Mouse (Mus musculus): ENCODE measurements around the gene Aff4. TPM values are rescaled to one million over a fixed set of nuclear protein-coding genes. Genes with fewer than 3 reads are reported as not detected.
"Not testable (repeated sequence)": the region's sequence is repeated elsewhere in the genome, so short reads cannot be mapped to it uniquely, and the experiment has no call there.

Aff4 gene
- polyA plus RNA-seq, 1 experiment from 2014 or later: 80.4 TPM

DNA sequence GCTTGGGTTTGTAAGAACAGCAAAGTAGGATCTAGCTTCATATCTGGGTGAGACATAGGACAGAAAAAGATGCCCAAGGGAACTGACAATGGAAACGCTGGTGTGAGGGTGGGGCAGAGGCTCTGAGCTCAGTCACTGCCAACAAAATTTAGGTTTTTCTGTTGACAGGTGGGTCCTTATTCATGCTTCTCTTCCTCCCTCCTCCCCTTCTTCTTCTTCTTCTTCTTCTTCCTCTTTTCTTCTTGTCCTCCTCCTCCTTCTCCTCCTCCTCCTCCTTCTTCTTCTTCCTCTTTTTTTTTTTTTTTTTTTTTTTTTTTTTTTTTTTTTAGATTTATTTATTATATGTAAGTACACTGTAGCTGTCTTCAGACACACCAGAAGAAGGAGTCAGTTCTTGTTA lies 37.8 kb upstream of the Aff4 start:
- H3K27ac ChIP-seq (ENCODE audit: low read depth, low read length); H3K4me1 ChIP-seq (ENCODE audit: control insufficient read depth, insufficient read depth, low read length); H3K9me3 ChIP-seq (ENCODE audit: control insufficient read depth, low read length); H3K9ac ChIP-seq (ENCODE audit: low read depth, low read length); H3K4me2 ChIP-seq (replicated peaks; ENCODE audit: low read depth, low read length); H3K27me3 ChIP-seq (ENCODE audit: control insufficient read depth, insufficient read depth, low read length); ATAC-seq (ENCODE audit: low FRiP score, low TSS enrichment); H3K36me3 ChIP-seq (ENCODE audit: control insufficient read depth, insufficient read depth, low read length); H3K4me3 ChIP-seq (ENCODE audit: low read length): not testable (repeated sequence)
- WGBS: 77% methylated on average over 1 of the region's 1 CpGs

- no peaks in the 10 kb centered on the region for H3K4me1 ChIP-seq (ENCODE audit: control insufficient read depth, insufficient read depth, low read length)
- H3K4me3 ChIP-seq (ENCODE audit: low read length): no peak overlapping the region
- H3K27me3 ChIP-seq (ENCODE audit: control insufficient read depth, insufficient read depth, low read length): no peaks in the 10 kb centered on the region
- no peak overlapping the region for H3K27ac ChIP-seq (ENCODE audit: low read depth, low read length)
- no peak overlapping the region for H3K4me2 ChIP-seq (replicated peaks; ENCODE audit: low read depth, low read length)
- no peaks in the 10 kb centered on the region for H3K36me3 ChIP-seq (ENCODE audit: control insufficient read depth, insufficient read depth, low read length)
- no peaks in the 10 kb centered on the region for H3K9me3 ChIP-seq (ENCODE audit: control insufficient read depth, low read length)
- no peak overlapping the region for H3K9ac ChIP-seq (ENCODE audit: low read depth, low read length)
- ATAC-seq (ENCODE audit: low FRiP score, low TSS enrichment): 0 out of 2 replicates have a peak, but pooled peaks have one; percentile 16
- WGBS: 21% methylated on average over 1 of the region's 1 CpGs
These were observed 35.9 kb upstream of the Aff4 start for GRCm38 (mm10) chr11:53314770-53315173.

DNA sequence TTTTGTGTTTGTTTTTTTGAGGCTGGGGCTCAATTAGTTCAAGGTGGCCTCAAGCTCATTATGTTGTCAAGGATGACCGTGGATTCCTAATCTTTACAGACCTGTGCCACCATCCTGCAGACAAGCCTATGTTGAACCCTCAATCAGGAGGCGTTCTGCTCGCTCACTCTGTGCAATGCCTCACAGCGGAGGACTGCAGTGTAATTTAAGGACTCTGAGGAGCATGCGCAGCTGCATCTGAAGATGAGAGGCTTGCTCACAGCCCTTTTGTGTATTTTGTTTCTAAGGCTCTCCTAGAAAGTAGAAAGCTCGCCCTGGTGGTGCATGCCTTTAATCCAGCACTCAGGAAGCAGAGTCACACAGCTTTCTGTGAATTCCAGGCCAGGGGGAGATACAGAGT lies 33.6 kb upstream of the Aff4 start:
- WGBS: 45% methylated on average over 6 of the region's 6 CpGs
- Histone ChIP-seq H3K36me3 (ENCODE audit: control insufficient read depth, insufficient read depth, low read length) (no peaks in the 10 kb centered on the region), H3K4me1 (ENCODE audit: control insufficient read depth, insufficient read depth, low read length) (no peaks in the 10 kb centered on the region), H3K27ac (ENCODE audit: low read depth, low read length) (no peak overlapping the region), H3K9me3 (ENCODE audit: control insufficient read depth, low read length) (no peaks in the 10 kb centered on the region), H3K4me2 (replicated peaks; ENCODE audit: low read depth, low read length) (no peak overlapping the region), H3K27me3 (ENCODE audit: control insufficient read depth, insufficient read depth, low read length) (no peaks in the 10 kb centered on the region), H3K9ac (ENCODE audit: low read depth, low read length) (no peak overlapping the region), H3K4me3 (ENCODE audit: low read length) (no peak overlapping the region)
- no peak for ATAC-seq (ENCODE audit: low FRiP score, low TSS enrichment)

- no peak for ATAC-seq (ENCODE audit: low FRiP score, low TSS enrichment)
- no peaks in the 10 kb centered on the region for H3K27me3 ChIP-seq (ENCODE audit: control insufficient read depth, insufficient read depth, low read length)
- no peaks in the 10 kb centered on the region for H3K36me3 ChIP-seq (ENCODE audit: control insufficient read depth, insufficient read depth, low read length)
- H3K4me2 ChIP-seq (replicated peaks; ENCODE audit: low read depth, low read length): no peak overlapping the region
- no peak overlapping the region for H3K9ac ChIP-seq (ENCODE audit: low read depth, low read length)
- whole genome bisulfite sequencing: 64% methylated on average over 7 of the region's 7 CpGs
- no peak overlapping the region for H3K4me3 ChIP-seq (ENCODE audit: low read length)
- H3K9me3 ChIP-seq (ENCODE audit: control insufficient read depth, low read length): no peaks in the 10 kb centered on the region
- H3K4me1 ChIP-seq (ENCODE audit: control insufficient read depth, insufficient read depth, low read length): no peaks in the 10 kb centered on the region
- H3K27ac ChIP-seq (ENCODE audit: low read depth, low read length): no peak overlapping the region
These were observed 32.6 kb upstream of the Aff4 start for GRCm38 (mm10) chr11:53318041-53318440.

DNA sequence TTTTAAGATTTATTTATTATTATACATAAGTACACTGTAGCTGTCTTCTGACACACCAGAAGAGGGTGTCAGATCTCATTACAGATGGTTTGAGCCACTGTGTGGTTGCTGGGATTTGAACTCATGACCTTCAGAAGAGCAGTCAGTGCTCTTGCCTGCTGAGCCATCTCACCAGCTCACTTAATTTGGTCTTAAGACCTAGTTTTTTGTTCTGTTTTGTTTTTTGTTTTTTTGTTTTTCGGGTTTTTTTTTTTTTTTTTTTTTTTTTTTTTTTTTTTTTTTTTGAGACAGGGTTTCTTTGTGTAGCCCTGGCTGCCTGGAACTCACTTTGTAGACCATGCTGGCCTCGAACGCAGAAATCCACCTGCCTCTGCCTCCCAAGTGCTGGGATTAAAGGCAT lies 32.1 kb upstream of the Aff4 start:
- 83% methylated on average over 3 of the region's 3 CpGs for WGBS
- not testable (repeated sequence) for H3K36me3 ChIP-seq (ENCODE audit: control insufficient read depth, insufficient read depth, low read length); ATAC-seq (ENCODE audit: low FRiP score, low TSS enrichment); H3K9ac ChIP-seq (ENCODE audit: low read depth, low read length); H3K4me3 ChIP-seq (ENCODE audit: low read length); H3K27ac ChIP-seq (ENCODE audit: low read depth, low read length); H3K4me1 ChIP-seq (ENCODE audit: control insufficient read depth, insufficient read depth, low read length); H3K9me3 ChIP-seq (ENCODE audit: control insufficient read depth, low read length); H3K4me2 ChIP-seq (replicated peaks; ENCODE audit: low read depth, low read length); H3K27me3 ChIP-seq (ENCODE audit: control insufficient read depth, insufficient read depth, low read length)

DNA sequence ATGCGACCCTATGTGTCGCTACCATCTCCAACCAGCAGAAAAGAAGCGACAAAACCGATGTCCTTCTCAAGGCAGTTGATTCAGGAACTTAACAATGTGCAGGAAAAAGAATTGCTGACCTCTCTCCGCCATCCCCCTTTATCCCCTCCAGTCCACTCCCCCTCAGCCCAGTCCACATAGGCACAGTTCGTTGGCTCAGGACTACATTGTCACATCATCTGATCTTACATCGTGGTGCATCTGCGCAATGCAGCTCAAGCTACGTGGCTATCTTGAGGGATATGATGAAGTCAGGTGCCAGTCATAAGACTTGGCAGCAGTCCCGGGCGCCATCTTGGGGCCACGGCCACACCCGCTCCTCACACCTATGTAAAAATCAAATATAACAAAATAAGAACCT lies 30.8 kb upstream of the Aff4 start:
- not testable (repeated sequence) for H3K9me3 ChIP-seq (ENCODE audit: control insufficient read depth, low read length); H3K4me1 ChIP-seq (ENCODE audit: control insufficient read depth, insufficient read depth, low read length); H3K27ac ChIP-seq (ENCODE audit: low read depth, low read length); H3K4me3 ChIP-seq (ENCODE audit: low read length); H3K4me2 ChIP-seq (replicated peaks; ENCODE audit: low read depth, low read length); ATAC-seq (ENCODE audit: low FRiP score, low TSS enrichment); H3K36me3 ChIP-seq (ENCODE audit: control insufficient read depth, insufficient read depth, low read length); H3K9ac ChIP-seq (ENCODE audit: low read depth, low read length); H3K27me3 ChIP-seq (ENCODE audit: control insufficient read depth, insufficient read depth, low read length)
- 92% methylated on average over 13 of the region's 13 CpGs for WGBS

- peak within 1 kb of the TSS; percentile 78 for H3K4me2 ChIP-seq (replicated peaks; ENCODE audit: low read depth, low read length)
- 0% methylated on average over 21 of the region's 21 CpGs for WGBS
- H3K4me1 ChIP-seq (ENCODE audit: control insufficient read depth, insufficient read depth, low read length): peaks cover 7% of the 10 kb centered on the region; the same call in 1 of the 2 replicates
- no peaks in the 10 kb centered on the region for H3K27me3 ChIP-seq (ENCODE audit: control insufficient read depth, insufficient read depth, low read length)
- peaks cover 24% of the 10 kb centered on the region for H3K36me3 ChIP-seq (ENCODE audit: control insufficient read depth, insufficient read depth, low read length)
- H3K27ac ChIP-seq (ENCODE audit: low read depth, low read length): peak within 1 kb of the TSS; percentile 38; the same call in 1 of the 2 replicates
- peak within 1 kb of the TSS; percentile 77 for H3K4me3 ChIP-seq (ENCODE audit: low read length)
- peak within 1 kb of the TSS; percentile 85 for H3K9ac ChIP-seq (ENCODE audit: low read depth, low read length)
- no peaks in the 10 kb centered on the region for H3K9me3 ChIP-seq (ENCODE audit: control insufficient read depth, low read length)
- ATAC-seq (ENCODE audit: low FRiP score, low TSS enrichment): peak; percentile 98
These were observed 26.1 kb upstream of the Aff4 start, which contains the start of gene Zcchc10 for GRCm38 (mm10) chr11:53324512-53324968. TSS of gene Zcchc10 (plus strand) at chr11:53324679.

DNA sequence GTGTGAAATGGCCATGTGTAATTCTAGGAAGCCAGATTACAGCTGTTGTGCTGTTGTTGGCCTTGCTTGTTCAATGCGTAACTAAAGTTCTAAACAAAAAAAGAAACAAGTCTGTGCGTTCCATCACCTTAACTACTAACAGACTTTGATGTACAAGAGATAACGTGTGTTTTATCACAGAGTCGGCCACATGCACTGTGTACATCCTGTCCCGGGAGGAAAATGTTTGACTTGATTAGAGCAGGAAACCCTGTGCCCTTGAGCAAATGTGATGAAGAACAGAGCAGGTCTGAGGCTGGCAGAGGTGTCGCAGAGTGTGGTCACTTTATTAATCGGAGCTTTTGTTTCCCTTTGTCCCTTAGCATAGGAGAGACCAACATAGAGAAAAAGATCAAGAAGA lies 20.3 kb upstream of the Aff4 start:
- ATAC-seq (ENCODE audit: low FRiP score, low TSS enrichment): no peak
- Histone ChIP-seq H3K4me3 (ENCODE audit: low read length) (no peak overlapping the region), H3K4me1 (ENCODE audit: control insufficient read depth, insufficient read depth, low read length) (peaks cover 3% of the 10 kb centered on the region; the same call in 1 of the 2 replicates), H3K9me3 (ENCODE audit: control insufficient read depth, low read length) (no peaks in the 10 kb centered on the region), H3K36me3 (ENCODE audit: control insufficient read depth, insufficient read depth, low read length) (peaks cover 61% of the 10 kb centered on the region), H3K27ac (ENCODE audit: low read depth, low read length) (no peak overlapping the region), H3K27me3 (ENCODE audit: control insufficient read depth, insufficient read depth, low read length) (no peaks in the 10 kb centered on the region), H3K9ac (ENCODE audit: low read depth, low read length) (no peak overlapping the region), H3K4me2 (replicated peaks; ENCODE audit: low read depth, low read length) (no peak overlapping the region)
- WGBS: 86% methylated on average over 7 of the region's 7 CpGs

DNA sequence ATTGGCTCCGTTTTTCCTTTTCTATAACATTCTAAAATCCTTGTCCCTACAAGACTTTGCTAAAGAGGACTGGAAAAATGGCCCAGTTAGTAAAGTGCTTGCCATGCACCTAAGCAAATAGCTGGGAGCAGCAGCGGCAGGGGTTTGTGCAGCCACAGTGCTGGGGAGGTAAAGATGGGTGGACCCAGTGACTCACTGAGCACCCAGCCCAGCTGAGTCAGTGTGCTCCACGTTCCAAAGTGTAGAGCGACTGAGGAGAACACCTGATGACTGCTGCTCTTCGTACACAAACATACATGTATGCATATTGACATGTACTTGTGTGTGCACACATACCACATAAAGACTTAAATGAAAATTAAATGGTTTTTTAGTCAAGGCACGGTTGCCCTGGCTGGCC lies 19.5 kb upstream of the Aff4 start:
- WGBS: 93% methylated on average over 6 of the region's 6 CpGs
- Histone ChIP-seq H3K4me3 (ENCODE audit: low read length) (no peak overlapping the region), H3K27ac (ENCODE audit: low read depth, low read length) (no peak overlapping the region), H3K4me2 (replicated peaks; ENCODE audit: low read depth, low read length) (no peak overlapping the region), H3K9ac (ENCODE audit: low read depth, low read length) (no peak overlapping the region), H3K27me3 (ENCODE audit: control insufficient read depth, insufficient read depth, low read length) (no peaks in the 10 kb centered on the region), H3K36me3 (ENCODE audit: control insufficient read depth, insufficient read depth, low read length) (peaks cover 61% of the 10 kb centered on the region), H3K9me3 (ENCODE audit: control insufficient read depth, low read length) (no peaks in the 10 kb centered on the region), H3K4me1 (ENCODE audit: control insufficient read depth, insufficient read depth, low read length) (no peaks in the 10 kb centered on the region)
- no peak for ATAC-seq (ENCODE audit: low FRiP score, low TSS enrichment)
